Mouse (Mus musculus) left cerebral cortex, adult 11 months (tissue): ENCODE data around the gene Slc25a11.

Experiments used
- DNase-seq: peaks from one replicate; pipeline ENCODE4 v3.0.0; 2022; ENCODE audit warnings: low spot score

Gene Slc25a11

GRCm38 (mm10) chr11:70667271-70668150 is 20.2 kb upstream of the Slc25a11 start:
- no peak for DNase-seq

- DNase-seq: no peak
These were observed 19.4 kb upstream of the Slc25a11 start for GRCm38 (mm10) chr11:70666687-70667086.

- DNase-seq: no peak
These were observed 17.5 kb upstream of the Slc25a11 start for GRCm38 (mm10) chr11:70664741-70665140.

GRCm38 (mm10) chr11:70663957-70664356 is 16.7 kb upstream of the Slc25a11 start:
- no peak for DNase-seq

- DNase-seq: no peak
These were observed 15.8 kb upstream of the Slc25a11 start for GRCm38 (mm10) chr11:70663101-70663500.

GRCm38 (mm10) chr11:70660571-70660970 is 13.3 kb upstream of the Slc25a11 start:
- DNase-seq: no peak

- DNase-seq: no peak
These were observed 11.7 kb upstream of the Slc25a11 start for GRCm38 (mm10) chr11:70658942-70659341.

- no peak for DNase-seq
These were observed 11.2 kb upstream of the Slc25a11 start for GRCm38 (mm10) chr11:70658521-70658920.

GRCm38 (mm10) chr11:70657991-70658390 is 10.7 kb upstream of the Slc25a11 start:
- DNase-seq: no peak

GRCm38 (mm10) chr11:70657573-70657972 is 10.3 kb upstream of the Slc25a11 start:
- DNase-seq: no peak

GRCm38 (mm10) chr11:70656964-70657363 is 9.7 kb upstream of the Slc25a11 start, which contains the start of gene Eno3:
Gene Eno3, plus strand, starts transcription at chr11:70657202.
- no peak for DNase-seq

GRCm38 (mm10) chr11:70656456-70656927 is 9.2 kb upstream of the Slc25a11 start:
- DNase-seq: no peak

- no peak for DNase-seq
These were observed 8.5 kb upstream of the Slc25a11 start for GRCm38 (mm10) chr11:70655571-70656455.

- DNase-seq: no peak
These were observed 7.8 kb upstream of the Slc25a11 start for GRCm38 (mm10) chr11:70654923-70655570.

GRCm38 (mm10) chr11:70654198-70654922 is 7.1 kb upstream of the Slc25a11 start, which contains the start of gene Pfn1:
Gene Pfn1, minus strand, starts transcription at chr11:70654644.
- peak; percentile 54 for DNase-seq

- no peak for DNase-seq
These were observed 6.3 kb upstream of the Slc25a11 start for GRCm38 (mm10) chr11:70653345-70654197.

- DNase-seq: no peak
These were observed 5.6 kb upstream of the Slc25a11 start for GRCm38 (mm10) chr11:70652884-70653344.

GRCm38 (mm10) chr11:70652029-70652883 is 5.0 kb upstream of the Slc25a11 start:
- no peak for DNase-seq

GRCm38 (mm10) chr11:70651391-70651790 is 4.1 kb upstream of the Slc25a11 start:
- no peak for DNase-seq
